Mouse (Mus musculus): Measurements from ENCODE around the gene Acot6.

DNA sequence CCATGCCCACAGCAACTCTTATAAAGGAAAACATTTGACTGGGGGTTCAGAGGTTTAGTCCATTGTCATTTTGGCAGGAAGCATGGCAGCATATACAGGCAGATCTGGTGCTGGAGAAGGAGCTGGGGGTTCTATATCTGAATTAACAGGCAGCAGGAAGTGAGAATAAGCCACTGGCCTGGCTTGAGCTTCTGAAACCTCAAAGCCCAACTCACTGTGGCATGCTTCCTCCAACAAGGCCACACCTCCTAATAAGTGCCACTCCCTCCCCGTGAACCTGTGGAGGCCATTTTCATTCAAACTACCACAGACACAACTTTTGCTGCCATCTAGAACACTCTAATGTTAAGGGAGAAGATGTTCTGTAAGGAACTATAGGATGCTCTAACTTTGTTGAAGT is 7.2 kb downstream of the Acot6 start:
- no peak for TF ChIP-seq CTCF (IDR thresholded peaks at IDR 0.05; ENCODE audit: control insufficient read depth, insufficient read depth, insufficient read length)
- no peak for TF ChIP-seq MAX (IDR thresholded peaks at IDR 0.05)
- TF ChIP-seq FOSL1 (IDR thresholded peaks at IDR 0.05; ENCODE audit: insufficient read depth, low read length, poor library complexity, severe bottlenecking), result no peak
- no peak for TF ChIP-seq USF1 (IDR thresholded peaks at IDR 0.05; ENCODE audit: low read depth)
